Mouse (Mus musculus): Measurements from ENCODE around the gene Gm17019. TPM values are rescaled to one million over a fixed set of nuclear protein-coding genes. Genes with fewer than 3 reads are reported as not detected.
"Not testable (repeated sequence)": the region's sequence is repeated elsewhere in the genome, so short reads cannot be mapped to it uniquely, and the experiment has no call there.

Gene Gm17019
- total RNA-seq, 2 experiments from 2014 or later, result not detected

DNA sequence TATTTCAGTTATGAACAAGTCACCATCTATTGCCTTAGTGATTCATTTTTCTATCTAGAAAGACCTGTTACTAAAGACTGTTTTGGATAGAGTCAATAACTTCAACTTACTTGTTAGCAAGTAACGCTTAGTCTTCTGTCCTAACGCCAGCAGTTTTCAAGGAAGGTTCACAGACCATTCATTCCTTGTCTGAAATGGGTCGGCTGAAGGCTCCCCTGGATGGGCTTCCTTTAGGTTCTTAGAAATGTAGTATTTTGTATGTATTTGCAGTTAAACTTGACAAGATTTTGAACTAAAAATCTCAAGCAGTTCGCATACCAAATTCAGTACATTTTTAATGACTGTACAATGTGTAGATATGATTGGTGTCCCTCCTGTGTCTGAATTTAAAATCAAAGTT lies 35.2 kb downstream of the Gm17019 start:
- DNase-seq (ENCODE audit: low spot score), result not testable (repeated sequence)

- not testable (repeated sequence) for DNase-seq (ENCODE audit: low spot score)
Measured at GRCm38 (mm10) chr5:14996670-14997249, 36.0 kb downstream of the Gm17019 start.

GRCm38 (mm10) chr5:14994124-14994523 lies 38.7 kb downstream of the Gm17019 start:
- DNase-seq (ENCODE audit: low spot score), result not testable (repeated sequence)

- DNase-seq (ENCODE audit: low spot score), result not testable (repeated sequence)
Measured at GRCm38 (mm10) chr5:14990375-14991158, 42.2 kb downstream of the Gm17019 start.

- DNase-seq (ENCODE audit: low spot score), result not testable (repeated sequence)
Measured at GRCm38 (mm10) chr5:14986649-14987387, 46.0 kb downstream of the Gm17019 start.

Other genes starting within 250 kb of the Gm17019 start
- not detected for gene Gm9758, start 118.1 kb downstream of the Gm17019 start, total RNA-seq (2021)
- gene Speer4e, start 94.6 kb downstream of the Gm17019 start, total RNA-seq (2021), result not detected
- gene Gm10354, start 54.1 kb downstream of the Gm17019 start, total RNA-seq (2021), result not detected

All from gastrocnemius, adult 18-20 months (tissue).